Mouse (Mus musculus): ENCODE measurements around the gene Cby1. TPM values are rescaled to one million over a fixed set of nuclear protein-coding genes. Genes with fewer than 3 reads are reported as not detected.

The Cby1 gene
- 85.0 and 94.6 TPM in 2 replicates for polyA plus RNA-seq (2015; fragmentation: Nextera tagmentation; extraction: Ambion mirVana)

- peak within 1 kb of the TSS; percentile 98 for H3K27ac ChIP-seq (replicated peaks)
- H3K9ac ChIP-seq (replicated peaks) = peak within 1 kb of the TSS; percentile 80
- peaks cover 16% of the 10 kb centered on the region for H3K4me1 ChIP-seq
- H3K4me3 ChIP-seq (replicated peaks) = peak within 1 kb of the TSS; percentile 89
- peak within 1 kb of the TSS; percentile 77 for H3K4me2 ChIP-seq
- H3K27me3 ChIP-seq (replicated peaks) = no peaks in the 10 kb centered on the region
- WGBS = under 1% methylated on average over 55 of the region's 55 CpGs
- peaks cover 17% of the 10 kb centered on the region for H3K36me3 ChIP-seq
- ATAC-seq (ENCODE audit: low FRiP score) = peak; percentile 89
- H3K9me3 ChIP-seq (replicated peaks) = no peaks in the 10 kb centered on the region
Observed at GRCm38 (mm10) chr15:79658531-79659375, at the start of gene Cby1, which contains the start of gene Fam227a. TSS of gene Cby1 (plus strand) at chr15:79659199. TSS of gene Fam227a (minus strand) at chr15:79658956.

- Histone ChIP-seq H3K27ac (replicated peaks) (no peak overlapping the region), H3K36me3 (peaks cover 28% of the 10 kb centered on the region), H3K4me1 (peaks cover 12% of the 10 kb centered on the region), H3K4me2 (no peak overlapping the region), H3K27me3 (replicated peaks) (no peaks in the 10 kb centered on the region), H3K9ac (replicated peaks) (no peak overlapping the region), H3K4me3 (replicated peaks) (no peak overlapping the region), H3K9me3 (replicated peaks) (no peaks in the 10 kb centered on the region)
- WGBS = 98% methylated on average over 2 of the region's 2 CpGs
- no peak for ATAC-seq (ENCODE audit: low FRiP score)
Observed at GRCm38 (mm10) chr15:79609226-79609625, 49.8 kb upstream of the Cby1 start.

GRCm38 (mm10) chr15:79615501-79615900 lies 43.5 kb upstream of the Cby1 start:
- no peak overlapping the region for H3K4me2 ChIP-seq
- no peak for ATAC-seq (ENCODE audit: low FRiP score)
- no peaks in the 10 kb centered on the region for H3K4me1 ChIP-seq
- no peak overlapping the region for H3K27ac ChIP-seq (replicated peaks)
- peaks cover 63% of the 10 kb centered on the region for H3K36me3 ChIP-seq
- no peaks in the 10 kb centered on the region for H3K27me3 ChIP-seq (replicated peaks)
- no peak overlapping the region for H3K4me3 ChIP-seq (replicated peaks)
- 86% methylated on average over 7 of the region's 7 CpGs for WGBS
- H3K9ac ChIP-seq (replicated peaks) = no peak overlapping the region
- H3K9me3 ChIP-seq (replicated peaks) = no peaks in the 10 kb centered on the region

GRCm38 (mm10) chr15:79616729-79617128 lies 42.3 kb upstream of the Cby1 start:
- 90% methylated on average over 5 of the region's 5 CpGs for WGBS
- Histone ChIP-seq H3K9ac (replicated peaks) (no peak overlapping the region), H3K4me3 (replicated peaks) (no peak overlapping the region), H3K4me1 (no peaks in the 10 kb centered on the region), H3K27me3 (replicated peaks) (no peaks in the 10 kb centered on the region), H3K9me3 (replicated peaks) (no peaks in the 10 kb centered on the region), H3K36me3 (peaks cover 65% of the 10 kb centered on the region), H3K4me2 (no peak overlapping the region), H3K27ac (replicated peaks) (no peak overlapping the region)
- no peak for ATAC-seq (ENCODE audit: low FRiP score)

GRCm38 (mm10) chr15:79617135-79617534 lies 41.9 kb upstream of the Cby1 start:
- H3K9me3 ChIP-seq (replicated peaks) = no peaks in the 10 kb centered on the region
- H3K4me3 ChIP-seq (replicated peaks) = no peak overlapping the region
- no peak overlapping the region for H3K27ac ChIP-seq (replicated peaks)
- no peak for ATAC-seq (ENCODE audit: low FRiP score)
- no peak overlapping the region for H3K9ac ChIP-seq (replicated peaks)
- H3K4me2 ChIP-seq = no peak overlapping the region
- peaks cover 69% of the 10 kb centered on the region for H3K36me3 ChIP-seq
- no peaks in the 10 kb centered on the region for H3K27me3 ChIP-seq (replicated peaks)
- 89% methylated on average over 11 of the region's 11 CpGs for WGBS
- H3K4me1 ChIP-seq = no peaks in the 10 kb centered on the region

- Histone ChIP-seq H3K4me1 (no peaks in the 10 kb centered on the region), H3K9me3 (replicated peaks) (no peaks in the 10 kb centered on the region), H3K27ac (replicated peaks) (no peak overlapping the region), H3K27me3 (replicated peaks) (no peaks in the 10 kb centered on the region), H3K4me3 (replicated peaks) (no peak overlapping the region), H3K9ac (replicated peaks) (no peak overlapping the region), H3K4me2 (no peak overlapping the region), H3K36me3 (peaks cover 68% of the 10 kb centered on the region)
- 84% methylated on average over 7 of the region's 7 CpGs for WGBS
- no peak for ATAC-seq (ENCODE audit: low FRiP score)
Observed at GRCm38 (mm10) chr15:79618456-79618855, 40.5 kb upstream of the Cby1 start.

- 83% methylated on average over 11 of the region's 11 CpGs for WGBS
- H3K27me3 ChIP-seq (replicated peaks) = no peaks in the 10 kb centered on the region
- no peaks in the 10 kb centered on the region for H3K9me3 ChIP-seq (replicated peaks)
- peaks cover 77% of the 10 kb centered on the region for H3K36me3 ChIP-seq
- ATAC-seq (ENCODE audit: low FRiP score) = no peak
- H3K27ac ChIP-seq (replicated peaks) = no peak overlapping the region
- no peak overlapping the region for H3K9ac ChIP-seq (replicated peaks)
- no peak overlapping the region for H3K4me2 ChIP-seq
- no peak overlapping the region for H3K4me3 ChIP-seq (replicated peaks)
- H3K4me1 ChIP-seq = no peaks in the 10 kb centered on the region
Observed at GRCm38 (mm10) chr15:79619770-79620414, 39.1 kb upstream of the Cby1 start.

GRCm38 (mm10) chr15:79630471-79630870 lies 28.5 kb upstream of the Cby1 start:
- Histone ChIP-seq H3K27ac (replicated peaks) (no peak overlapping the region), H3K9me3 (replicated peaks) (no peaks in the 10 kb centered on the region), H3K27me3 (replicated peaks) (no peaks in the 10 kb centered on the region), H3K9ac (replicated peaks) (no peak overlapping the region), H3K36me3 (peaks cover 86% of the 10 kb centered on the region), H3K4me1 (no peaks in the 10 kb centered on the region), H3K4me2 (no peak overlapping the region), H3K4me3 (replicated peaks) (no peak overlapping the region)
- 75% methylated on average over 2 of the region's 2 CpGs for WGBS
- no peak for ATAC-seq (ENCODE audit: low FRiP score)

GRCm38 (mm10) chr15:79641135-79641817 lies 17.7 kb upstream of the Cby1 start:
- H3K9ac ChIP-seq (replicated peaks) = no peak overlapping the region

GRCm38 (mm10) chr15:79645483-79645882 lies 13.5 kb upstream of the Cby1 start:
- peaks cover 58% of the 10 kb centered on the region for H3K36me3 ChIP-seq
- no peak for ATAC-seq (ENCODE audit: low FRiP score)
- H3K9ac ChIP-seq (replicated peaks) = no peak overlapping the region
- H3K27me3 ChIP-seq (replicated peaks) = no peaks in the 10 kb centered on the region
- no peak overlapping the region for H3K27ac ChIP-seq (replicated peaks)
- H3K4me2 ChIP-seq = no peak overlapping the region
- H3K9me3 ChIP-seq (replicated peaks) = no peaks in the 10 kb centered on the region
- WGBS = 79% methylated on average over 2 of the region's 2 CpGs
- no peaks in the 10 kb centered on the region for H3K4me1 ChIP-seq
- no peak overlapping the region for H3K4me3 ChIP-seq (replicated peaks)

More at GRCm38 (mm10) chr15:79641135-79641817, 17.7 kb upstream of the Cby1 start:
- WGBS = 88% methylated on average over 12 of the region's 12 CpGs
- Histone ChIP-seq H3K9me3 (replicated peaks) (no peaks in the 10 kb centered on the region), H3K4me1 (no peaks in the 10 kb centered on the region), H3K27ac (replicated peaks) (no peak overlapping the region), H3K4me3 (replicated peaks) (no peak overlapping the region), H3K4me2 (no peak overlapping the region), H3K27me3 (replicated peaks) (no peaks in the 10 kb centered on the region), H3K36me3 (peaks cover 57% of the 10 kb centered on the region)
- no peak for ATAC-seq (ENCODE audit: low FRiP score)

- no peak overlapping the region for H3K4me3 ChIP-seq (replicated peaks)
- H3K4me1 ChIP-seq = no peaks in the 10 kb centered on the region
- H3K36me3 ChIP-seq = peaks cover 36% of the 10 kb centered on the region
- H3K27ac ChIP-seq (replicated peaks) = no peak overlapping the region
- ATAC-seq (ENCODE audit: low FRiP score) = no peak
- H3K4me2 ChIP-seq = no peak overlapping the region
- H3K9me3 ChIP-seq (replicated peaks) = no peaks in the 10 kb centered on the region
- no peak overlapping the region for H3K9ac ChIP-seq (replicated peaks)
- 93% methylated on average over 12 of the region's 12 CpGs for WGBS
- no peaks in the 10 kb centered on the region for H3K27me3 ChIP-seq (replicated peaks)
Observed at GRCm38 (mm10) chr15:79648130-79648529, 10.9 kb upstream of the Cby1 start.
